Mouse (Mus musculus) heart, embryonic 11.5 days (tissue): ENCODE results near the gene Zzz3. TPM values are rescaled to one million over a fixed set of nuclear protein-coding genes. Genes with fewer than 3 reads are reported as not detected.
A peak's percentile ranks its signal among the peaks of the same experiment; 100 is the strongest.

Source experiments
- ATAC-seq: fragments of 200-750 bp; cut with Nextera tagmentation; replicated peaks from 2 replicates; pipeline ENCODE4 v1.8.0; 2017; ENCODE audit warnings: moderate library complexity; ENCODE audit not compliant: insufficient number of reproducible peaks, low FRiP score, low TSS enrichment
- H3K27ac ChIP-seq: fragments of 300-500 bp; sonication (generic); 2 replicates; pipeline ENCODE4 v1.5.1; 2014; ENCODE audit warnings: mild to moderate bottlenecking, low read depth, low read length
- H3K27me3 ChIP-seq: fragments of 300-500 bp; sonication (generic); 2 replicates; pipeline ENCODE4 v1.6.1; 2014; ENCODE audit warnings: mild to moderate bottlenecking, low read length, mixed read lengths; ENCODE audit not compliant: control insufficient read depth, insufficient read depth
- H3K36me3 ChIP-seq: fragments of 300-500 bp; sonication (generic); 2 replicates; pipeline ENCODE4 v1.6.1; 2014; ENCODE audit warnings: mild to moderate bottlenecking, low read length, moderate library complexity, mixed read lengths; ENCODE audit not compliant: control insufficient read depth, insufficient read depth
- H3K4me1 ChIP-seq: fragments of 300-500 bp; sonication (generic); 2 replicates; pipeline ENCODE4 v1.6.1; 2014; ENCODE audit warnings: low read length; ENCODE audit not compliant: control insufficient read depth, insufficient read depth
- H3K4me2 ChIP-seq: fragments of 300-500 bp; sonication (generic); 2 replicates; pipeline ENCODE4 v1.6.1; 2014; ENCODE audit warnings: mild to moderate bottlenecking, moderate library complexity
- H3K4me3 ChIP-seq: fragments of 300-500 bp; sonication (generic); 2 replicates; pipeline ENCODE4 v1.5.1; 2014; ENCODE audit warnings: low read depth, low read length
- H3K9ac ChIP-seq: fragments of 300-500 bp; sonication (generic); 2 replicates; pipeline ENCODE4 v1.6.1; 2014; ENCODE audit warnings: mild to moderate bottlenecking, low read depth, low read length, moderate library complexity
- H3K9me3 ChIP-seq: fragments of 300-500 bp; sonication (generic); replicated peaks from 2 replicates; pipeline ENCODE4 v1.6.1; 2016; ENCODE audit warnings: low read length; ENCODE audit not compliant: control insufficient read depth
- WGBS: fragments of 180-500 bp; shearing (Covaris S2); extraction: QIAGEN DNeasy Blood & Tissue Kit; methylation state at CpG from one replicate; pipeline ENCODE4 v1.1.7; 2014; ENCODE audit not compliant: insufficient replicate concordance; 5-methylcytosine and 5-hydroxymethylcytosine counted together
- polyA plus RNA-seq: library from polyadenylated mRNA; unstranded; fragments of >200 nt; fragmentation: Nextera tagmentation; extraction: Ambion mirVana; gene quantifications from 2 replicates; pipeline ENCODE4 v1.2.1, GENCODE M21; 2014

Gene Zzz3
- polyA plus RNA-seq, 1 experiment from 2014 or later: 43.0 TPM

DNA sequence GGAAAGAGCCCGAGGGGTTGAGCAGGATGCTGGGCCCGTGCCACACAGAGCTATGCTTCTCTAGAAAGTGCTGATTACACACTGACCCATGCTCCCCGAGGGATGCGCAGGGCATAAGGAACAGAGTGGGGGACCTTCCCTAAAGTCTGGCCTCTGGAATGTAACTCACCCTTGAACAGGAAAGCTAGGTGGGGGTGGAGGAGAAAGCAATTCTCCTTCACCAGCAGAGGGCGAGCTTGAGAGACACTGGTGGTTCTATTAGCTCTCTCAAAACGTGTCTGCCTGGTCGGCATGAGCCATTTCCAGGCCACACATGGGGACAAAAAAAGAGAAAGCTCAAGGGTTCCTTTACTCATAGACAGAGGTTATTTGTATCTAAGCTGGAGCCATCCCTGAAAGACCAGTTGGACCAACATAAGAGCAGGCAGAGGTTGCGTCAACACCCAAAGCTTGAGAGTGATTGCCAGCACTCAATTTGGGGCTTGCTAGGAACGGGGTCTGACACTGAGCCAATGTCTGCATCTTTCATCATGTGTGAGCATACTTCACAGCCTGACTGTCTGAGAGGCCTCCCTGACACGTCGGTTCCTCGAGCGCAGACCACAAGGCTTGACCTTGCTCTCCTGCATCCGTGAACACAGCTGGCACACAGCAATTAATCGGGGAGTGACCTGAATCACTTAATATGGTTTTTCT, 79.5 kb downstream of the Zzz3 start:
- H3K27me3 ChIP-seq: no peaks in the 10 kb centered on the region
- H3K4me2 ChIP-seq: no peak overlapping the region
- H3K36me3 ChIP-seq: no peaks in the 10 kb centered on the region
- ATAC-seq: no peak
- H3K9me3 ChIP-seq: no peaks in the 10 kb centered on the region
- H3K9ac ChIP-seq: no peak overlapping the region
- H3K27ac ChIP-seq: no peak overlapping the region
- H3K4me3 ChIP-seq: no peak overlapping the region
- H3K4me1 ChIP-seq: peaks cover 7% of the 10 kb centered on the region; the same call in 1 of the 2 replicates
- 55% methylated on average over 15 of the region's 15 CpGs for WGBS

DNA sequence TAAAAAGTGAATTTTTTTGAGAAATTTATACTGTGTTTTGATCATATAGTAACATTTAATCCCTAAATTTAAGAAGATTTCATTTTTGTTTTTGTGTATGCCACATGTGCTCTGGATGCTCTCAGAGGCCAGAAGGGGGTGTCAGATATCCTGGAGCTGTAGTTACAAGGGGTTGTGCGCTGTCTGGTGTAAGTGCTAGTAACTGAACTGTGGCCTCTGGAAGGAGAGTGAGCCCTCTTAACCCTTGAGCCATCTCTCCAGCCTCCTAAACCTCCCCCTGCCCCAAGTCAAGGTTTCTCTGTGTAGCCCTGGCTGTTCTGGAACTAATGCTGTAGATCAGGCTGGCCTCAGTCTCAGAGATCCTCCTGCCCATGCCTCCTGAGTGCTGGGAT, 80.0 kb downstream of the Zzz3 start:
- Histone ChIP-seq H3K4me1 (peaks cover 5% of the 10 kb centered on the region; the same call in 1 of the 2 replicates), H3K36me3 (no peaks in the 10 kb centered on the region), H3K9ac (no peak overlapping the region), H3K27me3 (no peaks in the 10 kb centered on the region), H3K27ac (no peak overlapping the region), H3K9me3 (no peaks in the 10 kb centered on the region), H3K4me3 (no peak overlapping the region), H3K4me2 (no peak overlapping the region)
- WGBS: 83% methylated on average over 1 of the region's 1 CpGs
- ATAC-seq: no peak

DNA sequence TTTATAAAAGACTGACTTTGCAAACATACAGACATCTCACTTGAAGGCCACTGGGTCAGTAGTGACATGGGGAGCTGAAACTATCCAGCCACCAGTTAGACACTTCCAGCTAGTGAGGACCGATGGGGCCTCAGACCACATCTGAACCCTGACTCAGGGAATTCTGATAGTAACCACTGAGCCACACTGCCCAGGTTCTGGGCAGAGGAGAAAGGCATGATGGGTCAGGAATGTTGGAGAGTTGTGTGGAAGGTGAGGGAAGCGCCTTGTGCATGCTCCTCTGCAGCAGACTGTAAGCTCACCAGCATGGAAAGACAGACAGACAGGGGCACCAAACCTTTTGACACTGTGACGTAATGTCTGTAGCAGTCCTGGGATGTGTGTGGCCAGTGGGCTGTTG, 80.6 kb downstream of the Zzz3 start:
- H3K9me3 ChIP-seq: no peaks in the 10 kb centered on the region
- no peaks in the 10 kb centered on the region for H3K27me3 ChIP-seq
- H3K36me3 ChIP-seq: no peaks in the 10 kb centered on the region
- no peak for ATAC-seq
- 77% methylated on average over 3 of the region's 3 CpGs for WGBS
- H3K27ac ChIP-seq: no peak overlapping the region
- no peak overlapping the region for H3K4me2 ChIP-seq
- no peak overlapping the region for H3K9ac ChIP-seq
- H3K4me1 ChIP-seq: peaks cover 5% of the 10 kb centered on the region; the same call in 1 of the 2 replicates
- H3K4me3 ChIP-seq: no peak overlapping the region

DNA sequence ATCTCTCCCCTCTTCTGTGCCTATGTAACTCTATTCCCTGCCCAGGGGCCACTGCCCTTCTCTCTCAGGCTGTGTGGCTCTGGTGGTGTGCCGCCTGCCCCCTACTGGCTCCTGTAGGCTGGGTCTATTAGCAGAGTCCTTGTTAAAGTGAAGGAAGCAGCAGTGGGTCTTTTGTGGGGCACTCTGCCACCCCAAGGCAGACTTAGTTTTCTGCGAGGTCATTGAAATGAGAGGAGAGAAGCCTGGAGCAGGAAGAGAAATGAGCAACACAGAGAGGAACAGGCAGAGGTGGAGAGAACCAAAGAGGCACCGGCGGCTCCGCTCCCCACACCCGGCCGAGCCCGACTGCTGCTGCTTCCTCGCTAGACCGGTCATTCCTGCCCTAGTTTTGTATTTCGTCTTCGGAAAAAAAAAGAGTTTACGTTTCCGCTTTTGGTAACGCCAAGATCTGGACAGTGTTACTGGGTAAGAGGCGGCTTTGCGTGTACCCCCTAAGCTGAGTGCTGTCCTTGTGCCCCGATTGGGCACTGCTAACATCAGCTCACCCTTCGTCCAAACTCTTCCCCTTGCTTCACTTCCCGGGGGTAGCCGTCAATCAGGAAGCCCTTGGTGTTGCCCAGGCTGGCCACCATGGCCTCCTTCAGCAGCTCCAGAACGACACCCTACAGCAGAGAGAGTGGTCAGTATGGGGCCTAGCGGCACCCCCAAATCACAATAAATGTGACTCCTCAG, 82.7 kb downstream of the Zzz3 start:
- Histone ChIP-seq H3K4me2 (peak overlapping the region; percentile 79), H3K27ac (no peak overlapping the region; the same call in 1 of the 2 replicates), H3K36me3 (no peaks in the 10 kb centered on the region), H3K4me3 (peak overlapping the region; percentile 55), H3K27me3 (no peaks in the 10 kb centered on the region), H3K9ac (peak overlapping the region; percentile 74), H3K4me1 (peaks cover 5% of the 10 kb centered on the region; the same call in 1 of the 2 replicates), H3K9me3 (no peaks in the 10 kb centered on the region)
- WGBS: 2% methylated on average over 23 of the region's 23 CpGs
- ATAC-seq: peak; percentile 76

DNA sequence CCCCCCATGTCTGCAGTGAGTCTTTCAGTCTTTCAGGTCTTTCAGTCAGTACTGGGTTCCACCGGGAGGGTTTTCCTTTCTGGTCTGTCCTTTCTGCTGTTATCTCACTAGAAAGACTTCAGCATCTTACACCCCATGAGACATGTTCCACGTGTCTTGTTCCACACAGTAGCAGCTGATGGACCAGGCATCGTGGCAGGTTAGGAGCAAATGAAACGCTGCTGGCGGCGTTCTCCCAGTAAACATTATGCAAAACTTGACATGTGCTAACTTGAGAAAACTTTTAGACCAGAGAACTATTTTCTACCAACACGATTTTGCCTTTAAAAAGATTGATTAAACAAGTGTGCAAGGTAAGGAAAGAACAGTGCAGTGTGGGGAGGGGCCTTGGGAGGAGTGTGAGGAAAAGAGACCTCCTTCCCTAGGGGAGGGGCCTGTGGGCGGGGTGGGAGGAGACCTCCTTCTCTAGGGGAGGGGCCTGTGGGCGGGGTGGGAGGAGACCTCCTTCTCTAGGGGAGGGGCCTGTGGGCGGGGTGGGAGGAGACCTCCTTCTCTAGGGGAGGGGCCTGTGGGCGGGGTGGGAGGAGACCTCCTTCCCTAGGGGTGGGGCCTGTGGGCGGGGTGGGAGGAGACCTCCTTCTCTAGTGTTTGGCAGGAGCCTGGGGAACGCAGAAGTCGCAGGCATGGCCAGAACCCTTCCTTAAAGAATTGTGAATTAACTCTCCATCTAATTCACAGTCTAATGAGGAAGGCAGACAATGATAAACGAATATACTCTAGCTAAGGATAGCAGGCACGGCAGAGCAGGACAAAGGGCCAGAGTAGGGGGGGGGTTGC, 83.5 kb downstream of the Zzz3 start:
- Histone ChIP-seq H3K9ac (no peak overlapping the region), H3K9me3 (no peaks in the 10 kb centered on the region), H3K4me2 (peak overlapping the region; percentile 79), H3K27me3 (no peaks in the 10 kb centered on the region), H3K4me3 (peak overlapping the region; percentile 55), H3K4me1 (peaks cover 6% of the 10 kb centered on the region; the same call in 1 of the 2 replicates), H3K27ac (no peak overlapping the region), H3K36me3 (no peaks in the 10 kb centered on the region)
- 3% methylated on average over 14 of the region's 16 CpGs for WGBS
- peak; percentile 79; the same call in 1 of the 2 replicates for ATAC-seq

DNA sequence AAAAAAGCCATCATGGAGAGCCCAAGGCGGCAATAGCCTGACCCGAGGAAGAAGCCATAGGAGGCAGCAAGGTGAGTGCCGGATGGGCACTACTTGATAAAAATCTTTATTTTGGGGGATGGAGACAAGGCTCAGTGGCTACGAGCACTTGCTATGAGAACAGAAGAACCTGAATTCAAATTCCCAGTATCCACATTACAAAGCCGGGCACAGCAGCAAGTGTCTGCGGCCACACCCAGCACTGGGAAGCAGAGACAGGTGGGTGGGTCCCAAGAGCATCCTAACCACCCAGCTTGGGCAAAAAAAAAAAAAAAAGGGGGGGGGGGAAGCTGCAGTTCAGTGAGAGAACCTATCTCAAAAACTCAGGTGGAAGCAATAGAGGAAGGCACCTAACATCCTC, 85.1 kb downstream of the Zzz3 start:
- ATAC-seq: no peak
- Histone ChIP-seq H3K4me2 (no peak overlapping the region), H3K27ac (no peak overlapping the region), H3K9me3 (no peaks in the 10 kb centered on the region), H3K27me3 (no peaks in the 10 kb centered on the region), H3K4me1 (peaks cover 15% of the 10 kb centered on the region), H3K36me3 (no peaks in the 10 kb centered on the region), H3K4me3 (no peak overlapping the region), H3K9ac (no peak overlapping the region)
- WGBS: 88% methylated on average over 6 of the region's 6 CpGs

DNA sequence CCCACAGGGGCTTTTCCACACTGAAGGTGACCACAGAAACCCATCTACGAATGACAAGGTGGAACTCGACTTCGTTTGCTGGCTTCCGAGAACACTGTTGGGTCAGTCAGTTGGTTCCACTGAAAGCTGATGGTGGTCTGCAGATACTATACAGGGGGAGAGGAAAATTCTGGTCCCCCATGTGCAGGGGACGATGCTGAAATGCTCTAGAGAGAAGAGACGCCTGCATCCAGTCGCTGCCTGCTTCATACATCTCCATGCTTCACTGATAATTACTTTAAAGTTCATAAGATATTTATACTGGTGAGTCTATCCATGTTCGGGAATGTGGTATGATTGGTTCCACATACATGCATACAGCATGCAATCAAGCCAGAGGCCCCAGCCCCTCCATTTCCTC, 86.9 kb downstream of the Zzz3 start:
- WGBS: 86% methylated on average over 8 of the region's 8 CpGs

DNA sequence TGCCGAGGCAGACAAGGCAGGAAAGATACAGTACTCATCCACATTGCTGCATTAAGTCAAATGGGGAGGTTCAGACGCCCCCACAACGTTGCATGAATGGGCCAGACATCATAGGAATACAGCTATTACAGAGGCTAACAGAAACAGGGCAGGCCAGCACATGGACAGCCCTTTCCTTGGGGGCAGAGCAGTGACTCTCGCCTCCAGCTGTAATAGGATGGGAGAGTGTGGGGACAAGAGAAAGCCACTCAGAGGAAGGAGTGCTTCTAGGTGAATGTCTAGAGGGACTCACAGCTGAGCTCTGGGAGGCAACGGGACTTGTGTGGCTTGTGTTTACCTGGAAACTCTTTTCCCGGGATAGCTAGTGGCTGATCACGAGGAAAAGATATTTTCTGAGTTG, 88.5 kb downstream of the Zzz3 start:
- Histone ChIP-seq H3K4me2 (no peak overlapping the region), H3K36me3 (no peaks in the 10 kb centered on the region), H3K9me3 (no peaks in the 10 kb centered on the region), H3K9ac (no peak overlapping the region), H3K27me3 (no peaks in the 10 kb centered on the region; the same call in 1 of the 2 replicates), H3K4me1 (peaks cover 16% of the 10 kb centered on the region), H3K27ac (no peak overlapping the region), H3K4me3 (no peak overlapping the region)
- ATAC-seq: no peak
- 37% methylated on average over 7 of the region's 7 CpGs for WGBS

More for the DNA sequence above, 86.9 kb downstream of the Zzz3 start:
- peaks cover 15% of the 10 kb centered on the region for H3K4me1 ChIP-seq
- H3K4me2 ChIP-seq: no peak overlapping the region
- no peak for ATAC-seq
- no peak overlapping the region for H3K4me3 ChIP-seq
- H3K27me3 ChIP-seq: no peaks in the 10 kb centered on the region
- H3K27ac ChIP-seq: no peak overlapping the region
- no peaks in the 10 kb centered on the region for H3K9me3 ChIP-seq
- no peak overlapping the region for H3K9ac ChIP-seq
- H3K36me3 ChIP-seq: no peaks in the 10 kb centered on the region
